Mouse (Mus musculus): ENCODE measurements around the gene Stxbp1. TPM values are rescaled to one million over a fixed set of nuclear protein-coding genes. Genes with fewer than 3 reads are reported as not detected.

Stxbp1 gene
- polyA plus RNA-seq, 1 experiment from 2014 or later, result 16.2 TPM

DNA sequence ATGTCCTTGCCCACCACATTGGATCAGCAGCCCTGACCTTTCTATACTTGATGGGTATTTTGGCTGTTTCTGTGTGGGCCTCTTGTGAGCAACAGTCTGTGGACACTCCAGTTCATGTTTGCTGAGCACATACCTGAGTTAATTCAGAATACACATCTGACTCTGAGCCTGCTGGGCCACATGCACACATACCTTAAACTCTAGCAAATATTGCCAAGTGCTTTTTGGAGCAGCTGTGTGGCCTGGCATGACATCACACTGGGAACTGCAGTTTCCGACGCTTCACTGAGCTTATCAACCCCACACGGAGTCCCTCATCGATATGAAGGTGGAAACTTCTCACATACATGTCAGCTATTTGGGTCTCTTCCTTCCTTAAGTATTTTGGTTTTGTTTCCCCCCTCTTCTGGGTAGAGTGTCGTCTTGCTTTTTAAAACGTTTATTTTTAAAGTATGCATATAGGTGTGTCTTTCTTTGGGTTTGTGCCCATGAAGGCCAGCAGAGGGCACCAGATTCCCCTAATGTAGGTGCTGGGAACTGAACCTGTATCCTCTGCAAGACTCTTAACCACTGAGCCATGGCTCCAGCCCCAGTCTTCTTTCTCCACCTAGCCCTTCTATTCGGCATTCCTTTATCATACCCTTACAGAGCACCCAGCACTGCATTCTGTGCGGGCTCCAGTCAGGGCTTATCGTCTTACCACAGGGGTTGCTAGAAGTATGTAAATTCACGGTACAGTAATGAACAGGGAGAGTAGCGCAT is 25.8 kb downstream of the Stxbp1 start:
- H3K4me3 ChIP-seq (ENCODE audit: low read length), result no peak overlapping the region
- no peaks in the 10 kb centered on the region for H3K27me3 ChIP-seq (ENCODE audit: control insufficient read depth, insufficient read depth, low read length)
- ATAC-seq (ENCODE audit: low FRiP score, low TSS enrichment), result no peak
- H3K9ac ChIP-seq (ENCODE audit: low read depth, low read length), result no peak overlapping the region
- H3K9me3 ChIP-seq (ENCODE audit: control insufficient read depth, low read length), result no peaks in the 10 kb centered on the region
- H3K27ac ChIP-seq (ENCODE audit: low read depth, low read length), result no peak overlapping the region
- H3K36me3 ChIP-seq (ENCODE audit: control insufficient read depth, insufficient read depth, low read length), result peaks cover 6% of the 10 kb centered on the region; the same call in 1 of the 2 replicates
- 78% methylated on average over 11 of the region's 11 CpGs for whole genome bisulfite sequencing
- H3K4me2 ChIP-seq (replicated peaks; ENCODE audit: low read depth, low read length), result no peak overlapping the region
- peaks cover 8% of the 10 kb centered on the region; the same call in 1 of the 2 replicates for H3K4me1 ChIP-seq (ENCODE audit: control insufficient read depth, insufficient read depth, low read length)

GRCm38 (mm10) chr2:32818208-32818607 is 28.8 kb downstream of the Stxbp1 start:
- no peaks in the 10 kb centered on the region for H3K9me3 ChIP-seq (ENCODE audit: control insufficient read depth, low read length)
- H3K4me3 ChIP-seq (ENCODE audit: low read length), result no peak overlapping the region
- H3K9ac ChIP-seq (ENCODE audit: low read depth, low read length), result no peak overlapping the region
- no peak overlapping the region for H3K4me2 ChIP-seq (replicated peaks; ENCODE audit: low read depth, low read length)
- H3K4me1 ChIP-seq (ENCODE audit: control insufficient read depth, insufficient read depth, low read length), result no peaks in the 10 kb centered on the region; the same call in 1 of the 2 replicates
- H3K36me3 ChIP-seq (ENCODE audit: control insufficient read depth, insufficient read depth, low read length), result peaks cover 8% of the 10 kb centered on the region; the same call in 1 of the 2 replicates
- no peak for ATAC-seq (ENCODE audit: low FRiP score, low TSS enrichment)
- no peaks in the 10 kb centered on the region for H3K27me3 ChIP-seq (ENCODE audit: control insufficient read depth, insufficient read depth, low read length)
- no peak overlapping the region for H3K27ac ChIP-seq (ENCODE audit: low read depth, low read length)
- 92% methylated on average over 5 of the region's 5 CpGs for WGBS

DNA sequence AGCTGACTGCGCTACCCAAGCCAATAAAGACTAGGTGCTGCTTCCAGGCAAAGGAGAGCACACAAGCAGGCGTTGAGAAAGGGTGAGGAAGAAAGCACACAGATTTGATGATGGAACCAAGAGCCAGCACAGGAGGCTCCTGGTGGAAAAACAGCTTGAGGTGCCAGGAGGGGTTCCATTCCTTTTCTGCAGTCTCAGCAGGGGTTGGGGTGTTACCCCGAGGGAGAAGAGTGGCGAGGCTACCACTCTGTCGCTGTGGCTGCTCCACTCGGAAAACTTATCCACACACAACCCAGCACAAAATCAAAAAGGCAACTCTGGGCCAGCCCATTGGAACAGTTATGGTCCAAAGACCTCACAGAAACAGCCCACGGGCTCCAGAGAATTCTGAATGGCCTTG is 29.5 kb downstream of the Stxbp1 start:
- ATAC-seq (ENCODE audit: low FRiP score, low TSS enrichment), result no peak
- H3K4me2 ChIP-seq (replicated peaks; ENCODE audit: low read depth, low read length), result no peak overlapping the region
- H3K36me3 ChIP-seq (ENCODE audit: control insufficient read depth, insufficient read depth, low read length), result peaks cover 9% of the 10 kb centered on the region; the same call in 1 of the 2 replicates

DNA sequence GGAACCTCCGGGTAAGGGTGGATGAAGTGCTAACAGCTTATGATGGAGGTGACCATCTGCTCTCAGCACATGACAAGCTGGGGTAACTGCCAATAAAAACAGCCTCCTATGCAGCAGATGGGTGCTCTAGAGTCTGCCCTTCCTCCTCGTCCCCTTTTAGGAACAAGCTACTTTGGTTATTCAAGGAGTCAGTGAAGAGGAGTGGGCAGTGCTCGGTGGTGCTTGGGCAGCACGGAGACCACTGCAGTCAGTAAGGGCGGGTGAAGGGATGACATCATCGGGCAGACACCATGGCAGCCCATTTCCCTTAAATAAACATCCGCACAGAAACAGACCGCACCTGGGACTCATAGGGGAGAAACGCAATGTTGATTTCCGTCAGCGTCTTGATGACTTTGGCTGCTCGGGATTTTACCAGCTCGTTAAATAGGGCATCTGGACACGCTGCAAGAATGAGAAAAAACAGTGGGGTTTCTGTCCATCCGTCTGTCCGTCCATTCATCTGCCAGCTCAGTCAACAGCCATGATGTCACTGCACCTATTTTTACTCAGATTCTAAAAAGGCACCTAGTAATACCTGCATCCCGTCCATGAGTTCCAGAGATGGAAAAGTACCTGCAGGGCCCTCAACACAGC is 30.0 kb downstream of the Stxbp1 start:
- Histone ChIP-seq H3K27me3 (ENCODE audit: control insufficient read depth, insufficient read depth, low read length) (no peaks in the 10 kb centered on the region), H3K36me3 (ENCODE audit: control insufficient read depth, insufficient read depth, low read length) (peaks cover 9% of the 10 kb centered on the region; the same call in 1 of the 2 replicates), H3K9ac (ENCODE audit: low read depth, low read length) (no peak overlapping the region), H3K9me3 (ENCODE audit: control insufficient read depth, low read length) (no peaks in the 10 kb centered on the region), H3K27ac (ENCODE audit: low read depth, low read length) (no peak overlapping the region), H3K4me2 (replicated peaks; ENCODE audit: low read depth, low read length) (no peak overlapping the region), H3K4me3 (ENCODE audit: low read length) (no peak overlapping the region), H3K4me1 (ENCODE audit: control insufficient read depth, insufficient read depth, low read length) (no peaks in the 10 kb centered on the region)
- ATAC-seq (ENCODE audit: low FRiP score, low TSS enrichment), result no peak
- whole genome bisulfite sequencing, result 64% methylated on average over 17 of the region's 17 CpGs

More for the DNA sequence above, 29.5 kb downstream of the Stxbp1 start:
- no peaks in the 10 kb centered on the region for H3K27me3 ChIP-seq (ENCODE audit: control insufficient read depth, insufficient read depth, low read length)
- no peaks in the 10 kb centered on the region for H3K9me3 ChIP-seq (ENCODE audit: control insufficient read depth, low read length)
- H3K4me1 ChIP-seq (ENCODE audit: control insufficient read depth, insufficient read depth, low read length), result no peaks in the 10 kb centered on the region
- H3K9ac ChIP-seq (ENCODE audit: low read depth, low read length), result no peak overlapping the region
- no peak overlapping the region for H3K4me3 ChIP-seq (ENCODE audit: low read length)
- WGBS, result 78% methylated on average over 7 of the region's 7 CpGs
- no peak overlapping the region for H3K27ac ChIP-seq (ENCODE audit: low read depth, low read length)

DNA sequence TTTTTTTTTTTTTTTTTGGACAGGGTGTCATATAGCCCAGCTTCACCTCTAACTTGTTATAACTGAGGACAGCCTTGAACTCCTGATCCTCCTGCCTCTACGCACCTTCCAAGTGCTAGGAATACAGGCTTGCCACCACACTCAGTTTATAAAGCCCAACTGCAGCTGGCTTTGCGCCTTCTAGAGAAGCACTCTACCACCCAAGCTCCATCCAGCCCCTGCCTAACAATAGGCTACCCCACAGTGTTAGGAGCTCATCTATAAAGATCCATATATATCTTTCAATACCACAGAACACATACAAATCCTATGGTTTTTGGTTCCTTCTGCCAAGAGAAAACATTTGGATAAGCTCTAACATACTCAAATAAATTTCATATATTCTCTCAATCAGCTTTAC is 30.5 kb downstream of the Stxbp1 start:
- Histone ChIP-seq H3K9me3 (ENCODE audit: control insufficient read depth, low read length) (no peaks in the 10 kb centered on the region), H3K27me3 (ENCODE audit: control insufficient read depth, insufficient read depth, low read length) (no peaks in the 10 kb centered on the region), H3K4me1 (ENCODE audit: control insufficient read depth, insufficient read depth, low read length) (no peaks in the 10 kb centered on the region), H3K36me3 (ENCODE audit: control insufficient read depth, insufficient read depth, low read length) (peaks cover 9% of the 10 kb centered on the region; the same call in 1 of the 2 replicates), H3K9ac (ENCODE audit: low read depth, low read length) (no peak overlapping the region), H3K4me3 (ENCODE audit: low read length) (no peak overlapping the region), H3K4me2 (replicated peaks; ENCODE audit: low read depth, low read length) (no peak overlapping the region), H3K27ac (ENCODE audit: low read depth, low read length) (no peak overlapping the region)
- ATAC-seq (ENCODE audit: low FRiP score, low TSS enrichment), result no peak
- WGBS, result 95% methylated on average over 2 of the region's 2 CpGs

DNA sequence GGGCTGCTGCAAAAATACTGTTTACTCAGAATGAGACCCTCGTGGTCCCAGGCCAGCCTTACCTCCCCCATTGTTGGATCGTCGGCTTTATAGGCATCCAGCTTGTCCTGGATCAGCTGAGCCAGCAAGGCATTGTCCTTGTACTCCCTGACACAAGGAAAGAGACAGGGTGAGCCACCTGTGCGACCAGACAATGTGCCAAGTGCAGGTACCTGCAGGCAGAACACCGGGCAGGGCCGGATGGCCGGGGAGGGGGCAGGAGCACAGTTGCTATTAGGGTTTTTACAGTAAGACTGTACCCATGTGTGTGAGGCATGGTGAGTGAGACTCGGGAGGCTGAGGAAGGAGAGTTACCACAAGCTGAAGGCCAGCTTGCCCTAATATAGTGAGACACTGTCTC is 35.1 kb downstream of the Stxbp1 start:
- no peaks in the 10 kb centered on the region for H3K4me1 ChIP-seq (ENCODE audit: control insufficient read depth, insufficient read depth, low read length)
- no peak for ATAC-seq (ENCODE audit: low FRiP score, low TSS enrichment)

DNA sequence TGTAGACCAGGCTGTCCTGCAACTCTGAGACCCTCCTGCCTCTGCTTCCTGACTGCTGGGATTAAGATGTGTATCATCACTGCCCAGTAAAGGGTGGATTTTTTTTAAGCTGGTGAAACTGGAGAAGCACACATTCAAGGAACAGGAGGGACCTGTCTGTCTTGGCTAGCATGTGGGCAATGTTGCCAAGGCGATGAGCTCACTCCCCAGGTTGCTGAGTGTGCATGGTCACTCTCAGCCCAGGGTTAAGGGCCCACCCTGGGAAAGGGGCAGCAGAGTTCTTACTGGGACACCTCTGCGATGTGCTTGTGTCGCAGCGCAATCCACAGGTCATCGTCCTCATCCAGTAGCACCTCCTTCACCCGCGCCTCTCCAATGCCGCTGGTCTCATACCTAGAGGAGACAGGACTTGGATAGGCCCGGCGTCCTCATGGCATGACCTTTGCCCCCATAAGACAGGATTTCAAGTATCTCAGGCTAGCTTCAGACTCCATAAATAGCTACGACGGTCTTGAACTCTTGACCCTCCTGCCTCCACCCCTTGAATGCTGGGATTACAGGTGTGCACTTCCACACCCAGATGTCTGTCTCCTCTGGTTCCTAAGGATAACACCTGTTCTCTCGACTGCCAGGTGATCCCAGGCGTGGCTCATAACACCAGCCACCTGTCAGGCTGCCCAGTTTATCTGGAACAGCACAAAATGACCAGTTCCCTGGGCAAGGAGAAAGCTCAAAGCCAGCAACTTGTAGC is 38.1 kb downstream of the Stxbp1 start:
- Histone ChIP-seq H3K4me2 (replicated peaks; ENCODE audit: low read depth, low read length) (no peak overlapping the region), H3K36me3 (ENCODE audit: control insufficient read depth, insufficient read depth, low read length) (peaks cover 14% of the 10 kb centered on the region; the same call in 1 of the 2 replicates), H3K4me3 (ENCODE audit: low read length) (no peak overlapping the region), H3K27me3 (ENCODE audit: control insufficient read depth, insufficient read depth, low read length) (no peaks in the 10 kb centered on the region), H3K4me1 (ENCODE audit: control insufficient read depth, insufficient read depth, low read length) (no peaks in the 10 kb centered on the region), H3K9me3 (ENCODE audit: control insufficient read depth, low read length) (no peaks in the 10 kb centered on the region), H3K9ac (ENCODE audit: low read depth, low read length) (no peak overlapping the region), H3K27ac (ENCODE audit: low read depth, low read length) (no peak overlapping the region)
- 89% methylated on average over 14 of the region's 14 CpGs for WGBS
- 0 out of 2 replicates have a peak, but pooled peaks have one; percentile 12 for ATAC-seq (ENCODE audit: low FRiP score, low TSS enrichment)

More for the DNA sequence above, 35.1 kb downstream of the Stxbp1 start:
- Histone ChIP-seq H3K4me3 (ENCODE audit: low read length) (no peak overlapping the region), H3K9me3 (ENCODE audit: control insufficient read depth, low read length) (no peaks in the 10 kb centered on the region), H3K4me2 (replicated peaks; ENCODE audit: low read depth, low read length) (no peak overlapping the region), H3K27me3 (ENCODE audit: control insufficient read depth, insufficient read depth, low read length) (no peaks in the 10 kb centered on the region), H3K36me3 (ENCODE audit: control insufficient read depth, insufficient read depth, low read length) (peaks cover 7% of the 10 kb centered on the region; the same call in 1 of the 2 replicates), H3K9ac (ENCODE audit: low read depth, low read length) (no peak overlapping the region), H3K27ac (ENCODE audit: low read depth, low read length) (no peak overlapping the region)
- 76% methylated on average over 8 of the region's 8 CpGs for WGBS

DNA sequence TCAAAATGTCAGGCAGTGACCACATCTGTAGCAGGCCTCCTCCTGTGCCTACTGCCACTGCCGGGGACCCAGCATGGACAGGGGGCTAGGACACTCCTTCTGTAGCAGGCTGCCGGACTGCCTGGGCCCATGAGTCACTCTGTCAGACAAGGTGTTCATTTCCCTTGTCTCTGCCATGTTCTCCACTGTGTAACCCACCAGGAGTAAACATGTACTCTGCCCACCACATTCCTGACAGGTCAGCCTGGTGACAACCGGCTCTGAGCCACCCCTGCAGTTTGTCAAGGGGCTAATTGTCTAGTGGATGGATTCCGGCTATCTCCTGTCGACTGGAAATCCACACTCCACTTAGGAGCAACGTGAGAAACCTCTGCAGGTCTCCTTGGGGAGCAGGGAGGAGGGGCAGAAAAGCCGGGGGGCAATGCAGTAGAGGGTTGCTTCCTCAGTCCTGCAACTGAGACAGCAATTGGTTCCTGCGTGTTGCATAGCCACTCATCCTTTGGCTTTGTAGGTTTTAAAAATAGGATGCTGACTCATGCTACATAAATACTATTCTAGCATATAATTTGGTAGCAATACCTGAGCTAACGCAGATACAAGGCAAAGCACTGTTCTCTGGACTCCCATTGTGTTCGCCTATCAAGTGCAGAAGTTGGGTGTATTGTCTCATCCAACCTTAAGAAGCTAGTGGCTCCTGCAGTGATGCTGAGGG is 48.6 kb downstream of the Stxbp1 start:
- H3K27me3 ChIP-seq (ENCODE audit: control insufficient read depth, insufficient read depth, low read length), result no peaks in the 10 kb centered on the region
- whole genome bisulfite sequencing, result 46% methylated on average over 10 of the region's 10 CpGs
- no peak overlapping the region for H3K4me2 ChIP-seq (replicated peaks; ENCODE audit: low read depth, low read length)
- no peak overlapping the region for H3K9ac ChIP-seq (ENCODE audit: low read depth, low read length)
- no peak overlapping the region for H3K27ac ChIP-seq (ENCODE audit: low read depth, low read length)
- ATAC-seq (ENCODE audit: low FRiP score, low TSS enrichment), result no peak
- peaks cover 10% of the 10 kb centered on the region; the same call in 1 of the 2 replicates for H3K36me3 ChIP-seq (ENCODE audit: control insufficient read depth, insufficient read depth, low read length)
- no peak overlapping the region for H3K4me3 ChIP-seq (ENCODE audit: low read length)
- H3K9me3 ChIP-seq (ENCODE audit: control insufficient read depth, low read length), result no peaks in the 10 kb centered on the region
- H3K4me1 ChIP-seq (ENCODE audit: control insufficient read depth, insufficient read depth, low read length), result no peaks in the 10 kb centered on the region
